Mouse (Mus musculus): ENCODE measurements around the gene Lrrc23. TPM values are rescaled to one million over a fixed set of nuclear protein-coding genes. Genes with fewer than 3 reads are reported as not detected.

Lrrc23 gene
- polyA plus RNA-seq, 1 experiment from 2014 or later = 0.26 TPM

DNA sequence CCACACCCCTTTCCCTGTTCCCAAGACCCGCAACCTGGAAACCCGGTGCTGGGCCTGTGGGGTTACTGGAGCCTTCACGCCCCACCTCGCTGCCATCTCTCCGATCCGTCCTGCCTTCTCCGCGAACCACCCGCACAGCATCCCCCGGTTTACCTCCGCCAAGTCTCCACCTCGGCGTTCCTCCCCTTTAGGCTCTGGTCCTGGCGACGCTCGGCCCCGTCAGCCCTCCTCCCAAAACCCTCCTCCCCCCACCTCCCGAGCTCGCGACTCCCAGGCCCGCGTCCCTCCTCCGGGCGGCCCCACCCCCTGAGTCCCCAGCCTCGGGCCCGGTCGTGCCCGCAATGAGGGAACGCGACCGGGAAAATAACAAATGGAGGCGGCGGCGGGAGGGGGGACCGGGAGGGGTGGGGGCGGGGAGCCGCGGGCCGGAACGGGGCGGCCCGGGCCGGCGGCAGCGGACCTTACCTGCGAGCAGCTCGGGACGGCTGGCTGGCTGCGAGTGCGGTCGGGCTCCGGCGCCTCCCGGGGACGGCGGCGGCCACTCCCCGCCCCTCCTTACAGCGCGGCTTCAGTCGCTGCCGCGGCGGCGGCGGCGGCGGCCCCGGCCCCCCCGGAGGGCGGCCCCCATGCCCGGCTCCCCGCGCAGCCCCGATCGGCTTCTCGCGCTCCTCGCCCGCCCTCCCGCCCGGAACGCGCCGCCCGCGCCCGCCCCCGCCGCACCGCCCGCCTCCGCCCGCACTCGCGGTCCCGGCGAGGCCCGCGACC lies 23.5 kb downstream of the Lrrc23 start, which contains the start of the genes Gm45234 and Atn1:
Gene Gm45234, minus strand, starts transcription at position 191 of the 765 bp plus-strand sequence.
Gene Atn1, minus strand, starts transcription at position 694 of the 765 bp plus-strand sequence.
- Histone ChIP-seq H3K4me3 (peak within 1 kb of the TSS; percentile 92), H3K4me1 (peaks cover 50% of the 10 kb centered on the region), H3K27me3 (ENCODE audit: insufficient read depth, poor library complexity, severe bottlenecking) (0 out of 2 replicates have a peak, but pooled peaks cover 2% of the 10 kb centered on the region), H3K9me3 (no peaks in the 10 kb centered on the region), H3K36me3 (no peaks in the 10 kb centered on the region), H3K27ac (peak within 1 kb of the TSS; percentile 98)
- DNase-seq (ENCODE audit: low spot score) = peak; percentile 83
- 1% methylated on average over 93 of the region's 100 CpGs for whole genome bisulfite sequencing

DNA sequence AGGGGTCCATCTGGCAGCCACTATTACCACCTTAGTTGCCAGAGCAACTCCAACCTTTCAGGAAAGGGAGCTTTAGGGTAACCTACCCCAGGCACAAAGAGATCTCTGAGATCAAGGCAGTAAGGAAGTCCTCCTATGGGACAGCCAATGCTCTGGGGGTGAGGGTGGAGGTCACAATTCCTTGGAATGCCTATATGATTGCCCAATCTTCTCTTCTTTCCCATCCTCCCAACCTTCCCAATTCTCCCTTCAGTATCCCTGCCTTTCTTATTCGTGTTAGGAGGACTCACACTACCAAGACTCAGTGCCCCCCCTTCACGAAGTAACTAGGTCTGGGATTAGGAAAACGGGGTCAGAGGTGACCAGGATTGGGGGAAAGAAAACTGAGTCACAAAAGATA lies 24.2 kb downstream of the Lrrc23 start:
- Histone ChIP-seq H3K4me3 (peak overlapping the region; percentile 92), H3K9me3 (no peaks in the 10 kb centered on the region), H3K4me1 (peaks cover 50% of the 10 kb centered on the region), H3K36me3 (no peaks in the 10 kb centered on the region), H3K27ac (peak overlapping the region; percentile 98), H3K27me3 (ENCODE audit: insufficient read depth, poor library complexity, severe bottlenecking) (no peaks in the 10 kb centered on the region)
- WGBS = 6% methylated on average over 3 of the region's 3 CpGs
- no peak for DNase-seq (ENCODE audit: low spot score)

DNA sequence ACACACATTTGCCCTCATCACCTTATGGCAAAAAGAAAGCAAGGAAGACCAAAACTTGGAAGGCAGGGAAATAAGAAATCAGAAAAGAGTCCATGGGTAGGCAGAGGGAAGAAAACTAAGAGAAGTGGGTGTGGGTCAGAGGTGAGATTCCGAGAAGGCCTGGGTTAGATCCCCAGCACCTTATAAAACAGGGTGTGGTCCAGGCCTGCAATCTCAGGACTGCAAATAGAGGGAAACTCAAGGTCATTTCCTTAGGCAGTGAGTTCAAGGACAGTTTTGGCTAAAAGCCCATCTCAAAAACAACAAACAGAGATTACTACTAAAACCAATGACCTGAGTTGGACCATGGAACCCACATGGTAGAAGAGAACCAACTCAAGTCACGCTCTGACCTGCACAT lies 25.7 kb downstream of the Lrrc23 start:
- peaks cover 43% of the 10 kb centered on the region for H3K4me1 ChIP-seq
- no peaks in the 10 kb centered on the region for H3K9me3 ChIP-seq
- DNase-seq (ENCODE audit: low spot score) = no peak
- peaks cover 10% of the 10 kb centered on the region for H3K36me3 ChIP-seq
- no peaks in the 10 kb centered on the region for H3K27me3 ChIP-seq (ENCODE audit: insufficient read depth, poor library complexity, severe bottlenecking)
- no peak overlapping the region for H3K27ac ChIP-seq
- no peak overlapping the region for H3K4me3 ChIP-seq
- WGBS = 85% methylated on average over 2 of the region's 2 CpGs

DNA sequence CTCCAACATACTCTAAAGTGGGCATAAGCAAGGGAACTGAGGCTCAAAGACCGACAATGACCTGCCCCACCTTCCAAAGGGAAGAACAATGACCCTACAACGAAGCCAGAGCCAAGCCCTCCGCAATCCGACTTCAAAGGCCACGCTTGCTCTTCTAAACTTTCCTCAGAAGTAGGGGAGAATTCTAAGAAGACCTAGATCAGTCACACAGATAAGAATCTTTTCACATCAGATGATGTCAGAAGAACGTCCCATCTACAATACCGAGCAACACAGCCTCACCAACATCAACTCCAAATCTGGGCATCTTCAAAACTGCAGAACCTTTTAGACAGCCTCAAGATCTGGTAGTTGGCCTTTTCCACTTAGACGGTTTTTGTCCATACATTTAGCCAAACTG lies 29.1 kb downstream of the Lrrc23 start:
- no peaks in the 10 kb centered on the region for H3K27me3 ChIP-seq (ENCODE audit: insufficient read depth, poor library complexity, severe bottlenecking)
- H3K27ac ChIP-seq = no peak overlapping the region
- H3K36me3 ChIP-seq = peaks cover 30% of the 10 kb centered on the region
- no peaks in the 10 kb centered on the region for H3K9me3 ChIP-seq
- 83% methylated on average over 8 of the region's 8 CpGs for WGBS
- DNase-seq (ENCODE audit: low spot score) = no peak
- H3K4me1 ChIP-seq = peaks cover 31% of the 10 kb centered on the region
- H3K4me3 ChIP-seq = no peak overlapping the region

DNA sequence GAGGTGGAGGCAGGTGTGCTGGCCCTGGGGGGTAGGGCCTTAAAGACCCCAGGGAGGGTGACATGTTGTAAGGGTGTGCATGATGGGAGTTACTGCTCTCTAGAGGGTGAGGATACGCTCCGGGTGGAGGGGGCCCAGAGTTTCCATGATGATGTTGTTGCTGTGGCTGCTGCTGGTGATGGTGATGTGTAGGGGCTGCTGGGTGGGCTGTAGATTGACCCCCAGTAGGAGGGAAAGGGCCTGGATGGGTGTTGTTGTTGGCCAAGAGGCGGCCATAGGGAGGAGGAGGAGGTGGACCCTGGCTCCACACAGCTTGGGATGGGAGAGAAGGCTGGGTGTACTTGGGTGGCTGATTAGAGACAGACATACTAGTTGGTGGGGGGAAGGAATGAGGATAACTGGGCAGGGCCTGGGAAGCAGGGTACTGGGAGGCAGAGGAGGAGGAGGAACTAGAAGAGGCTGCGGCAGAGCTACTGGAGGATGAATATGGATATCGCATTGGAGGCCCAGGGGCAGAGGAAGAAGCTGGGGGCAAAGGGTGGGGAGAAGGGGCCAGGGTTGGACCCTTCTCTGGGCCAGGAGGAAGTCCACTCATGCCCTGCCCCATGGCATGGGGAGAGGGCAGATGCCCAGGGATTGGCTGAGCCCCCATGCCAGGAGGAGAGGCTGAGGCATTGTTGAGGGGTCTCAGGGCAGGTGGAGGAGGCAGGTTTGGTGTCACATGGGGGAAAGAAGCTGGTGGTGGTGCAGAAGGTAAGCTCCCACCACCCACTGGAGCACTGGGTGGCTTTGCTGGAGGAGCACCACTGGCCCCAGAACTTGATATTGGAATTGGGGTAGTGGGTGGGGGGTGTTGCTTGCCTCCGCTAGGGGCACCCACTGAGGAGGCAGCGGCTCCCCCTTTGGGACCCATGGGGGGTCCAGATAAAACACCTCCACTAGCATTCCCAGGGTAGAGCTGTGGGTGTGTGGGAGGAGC lies 32.6 kb downstream of the Lrrc23 start:
- H3K4me1 ChIP-seq = peaks cover 24% of the 10 kb centered on the region
- no peak for DNase-seq (ENCODE audit: low spot score)
- H3K4me3 ChIP-seq = peak overlapping the region; percentile 75; the same call in 1 of the 2 replicates
- H3K9me3 ChIP-seq = no peaks in the 10 kb centered on the region
- WGBS = 89% methylated on average over 7 of the region's 7 CpGs
- H3K27ac ChIP-seq = peak overlapping the region; percentile 5; the same call in 1 of the 2 replicates
- H3K36me3 ChIP-seq = peaks cover 52% of the 10 kb centered on the region
- H3K27me3 ChIP-seq (ENCODE audit: insufficient read depth, poor library complexity, severe bottlenecking) = no peaks in the 10 kb centered on the region

DNA sequence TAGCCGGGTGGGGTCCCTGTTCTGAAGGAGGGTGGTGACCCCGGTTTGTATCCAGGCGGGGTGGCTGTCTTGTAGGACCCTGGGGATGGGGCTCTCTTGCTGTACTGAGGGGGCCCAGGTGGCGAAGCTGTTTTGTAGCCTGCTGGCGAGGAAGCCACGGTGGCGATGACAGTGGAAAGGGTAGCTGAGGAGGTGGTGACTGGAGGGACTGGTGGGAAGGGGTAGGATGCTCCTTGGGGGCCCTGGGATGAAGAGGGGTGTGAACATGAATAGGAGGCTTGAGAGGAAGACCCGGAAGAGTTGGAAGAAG lies 33.3 kb downstream of the Lrrc23 start:
- H3K27me3 ChIP-seq (ENCODE audit: insufficient read depth, poor library complexity, severe bottlenecking) = no peaks in the 10 kb centered on the region
- no peak for DNase-seq (ENCODE audit: low spot score)
- 21% methylated on average over 8 of the region's 8 CpGs for WGBS
- H3K4me3 ChIP-seq = peak overlapping the region; percentile 75
- no peaks in the 10 kb centered on the region for H3K9me3 ChIP-seq
- peaks cover 52% of the 10 kb centered on the region for H3K36me3 ChIP-seq
- H3K4me1 ChIP-seq = peaks cover 29% of the 10 kb centered on the region
- H3K27ac ChIP-seq = peak overlapping the region; percentile 95

DNA sequence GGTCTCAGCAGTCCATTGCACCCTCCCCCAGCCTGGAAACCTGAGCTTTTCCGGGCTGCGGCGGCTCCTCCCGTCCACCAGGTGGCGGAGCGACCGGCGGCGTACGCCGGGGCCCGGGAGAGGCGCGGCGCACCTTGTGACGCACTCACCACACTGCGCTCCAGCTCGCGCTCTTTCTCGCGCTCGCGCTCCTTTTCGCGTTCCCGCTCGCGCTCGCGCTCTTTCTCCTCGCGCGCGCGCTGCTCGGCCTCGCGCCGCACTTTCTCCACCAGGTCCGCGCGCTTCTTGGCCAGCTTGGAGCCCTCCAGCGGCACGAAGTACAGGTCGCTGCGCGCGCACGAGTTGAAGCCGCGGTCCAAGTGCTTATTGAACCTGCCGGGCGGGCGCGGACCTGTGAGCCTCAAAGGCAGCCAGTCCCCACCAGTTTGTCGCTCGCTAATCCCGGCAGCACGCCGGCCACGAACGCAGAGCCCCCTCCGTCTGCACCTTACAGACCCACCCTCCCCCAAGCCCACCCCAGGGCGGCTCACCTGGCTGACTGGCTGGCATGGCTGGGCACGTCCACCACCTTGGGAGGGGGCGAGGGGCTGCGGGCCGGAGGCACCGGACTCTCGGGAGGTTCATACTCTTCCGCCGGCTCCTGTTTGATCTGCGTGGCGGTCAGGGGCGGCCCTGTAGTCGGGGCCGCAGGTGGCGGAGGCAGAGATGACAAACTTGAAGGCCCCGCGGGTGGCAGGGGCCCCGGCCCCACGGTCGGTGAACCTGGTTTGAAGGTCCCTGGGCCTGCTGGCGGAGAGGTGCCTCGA lies 33.8 kb downstream of the Lrrc23 start:
- peak overlapping the region; percentile 95 for H3K27ac ChIP-seq
- peak overlapping the region; percentile 75 for H3K4me3 ChIP-seq
- peaks cover 29% of the 10 kb centered on the region for H3K4me1 ChIP-seq
- H3K27me3 ChIP-seq (ENCODE audit: insufficient read depth, poor library complexity, severe bottlenecking) = no peaks in the 10 kb centered on the region
- H3K36me3 ChIP-seq = peaks cover 52% of the 10 kb centered on the region
- DNase-seq (ENCODE audit: low spot score) = peak; percentile 96
- WGBS = under 1% methylated on average over 84 of the region's 85 CpGs
- no peaks in the 10 kb centered on the region for H3K9me3 ChIP-seq

DNA sequence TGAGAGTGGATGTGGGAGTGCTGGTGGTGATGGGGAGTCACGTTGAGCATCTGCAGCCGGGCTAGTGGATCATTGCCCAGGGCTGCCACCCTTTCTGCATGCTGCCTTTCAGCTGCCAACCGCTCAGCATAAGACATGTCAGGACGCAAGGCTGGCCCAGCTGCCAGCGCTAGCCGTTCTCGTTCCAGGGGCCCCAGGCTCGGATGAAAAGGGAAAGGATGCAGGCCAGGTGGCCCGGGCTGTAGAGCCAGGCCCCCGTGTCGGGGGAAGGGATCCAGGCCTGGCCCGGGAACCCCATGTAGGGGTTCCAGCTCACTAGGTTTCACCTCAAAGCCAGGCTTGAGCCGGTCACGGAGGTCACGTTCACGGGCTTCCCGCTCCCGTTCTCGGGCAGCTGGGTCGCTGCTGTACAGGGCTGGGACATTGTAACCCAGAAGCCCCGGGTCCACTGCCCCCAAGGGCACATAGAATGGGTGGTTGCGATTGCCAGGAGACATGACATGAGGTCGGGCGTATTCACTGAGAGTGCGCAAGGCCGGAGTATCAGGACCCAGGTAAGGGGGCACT lies 34.7 kb downstream of the Lrrc23 start:
- Histone ChIP-seq H3K27me3 (ENCODE audit: insufficient read depth, poor library complexity, severe bottlenecking) (no peaks in the 10 kb centered on the region), H3K4me3 (peak overlapping the region; percentile 75), H3K9me3 (no peaks in the 10 kb centered on the region), H3K4me1 (peaks cover 32% of the 10 kb centered on the region), H3K36me3 (peaks cover 51% of the 10 kb centered on the region), H3K27ac (peak overlapping the region; percentile 95)
- whole genome bisulfite sequencing = 69% methylated on average over 26 of the region's 26 CpGs
- DNase-seq (ENCODE audit: low spot score) = no peak

DNA sequence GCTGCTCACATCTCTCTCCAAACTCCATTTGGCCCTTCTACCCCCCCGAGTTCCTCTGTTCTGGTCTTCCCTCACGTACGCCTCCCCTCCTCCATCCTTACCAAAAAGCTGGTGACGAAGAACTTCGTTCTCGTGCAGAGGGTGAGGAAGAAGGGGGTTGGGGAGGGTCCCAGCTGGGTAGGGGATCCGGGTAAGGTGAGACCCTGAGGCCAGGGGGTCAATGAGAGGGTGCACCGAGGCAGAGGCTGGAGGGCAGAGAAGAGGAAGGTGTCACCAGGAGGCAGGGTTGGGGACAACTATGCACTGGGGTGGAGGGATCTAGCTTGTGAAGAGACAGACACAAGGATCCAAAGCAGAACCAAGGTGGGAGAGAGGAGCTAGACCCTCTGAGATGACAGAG lies 35.9 kb downstream of the Lrrc23 start:
- no peaks in the 10 kb centered on the region for H3K27me3 ChIP-seq (ENCODE audit: insufficient read depth, poor library complexity, severe bottlenecking)
- peaks cover 40% of the 10 kb centered on the region for H3K36me3 ChIP-seq
- WGBS = 86% methylated on average over 8 of the region's 8 CpGs
- peaks cover 43% of the 10 kb centered on the region for H3K4me1 ChIP-seq
- no peak for DNase-seq (ENCODE audit: low spot score)
- no peak overlapping the region for H3K4me3 ChIP-seq
- H3K27ac ChIP-seq = no peak overlapping the region
- H3K9me3 ChIP-seq = no peaks in the 10 kb centered on the region

DNA sequence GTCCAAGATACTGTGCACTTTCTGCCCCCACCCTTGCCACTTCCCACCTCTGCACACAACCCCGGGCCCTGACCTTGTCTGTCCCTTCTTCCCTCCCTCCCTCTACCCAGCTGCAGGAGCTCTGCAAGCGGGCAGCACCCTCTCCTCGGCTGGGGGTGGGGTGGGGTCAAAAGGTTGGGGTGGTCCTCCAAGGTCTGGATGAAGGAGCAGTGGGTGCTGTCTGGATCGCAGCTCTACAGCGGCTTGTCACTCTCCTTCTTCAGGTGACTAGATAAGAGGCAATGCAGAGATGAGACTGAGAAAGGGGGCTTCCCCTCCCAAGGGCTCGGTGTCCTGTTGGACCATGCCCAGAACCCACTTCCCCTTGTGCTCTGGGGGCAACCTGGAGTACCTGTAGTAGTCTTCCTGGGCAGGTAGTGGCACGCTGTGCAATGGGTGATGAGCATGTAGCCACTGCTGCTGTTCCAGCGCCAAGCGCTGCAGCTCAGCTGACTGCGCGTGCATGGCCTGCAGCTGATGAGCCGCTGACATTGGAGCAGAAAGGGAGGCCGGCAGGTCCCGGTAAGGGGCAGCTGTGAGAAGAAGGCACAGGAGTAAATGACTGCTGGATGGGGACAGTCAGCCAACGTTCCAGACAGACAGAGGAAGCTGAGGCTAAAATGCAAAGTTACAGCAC lies 36.5 kb downstream of the Lrrc23 start:
- Histone ChIP-seq H3K4me1 (peaks cover 50% of the 10 kb centered on the region), H3K36me3 (peaks cover 34% of the 10 kb centered on the region), H3K27ac (no peak overlapping the region), H3K9me3 (no peaks in the 10 kb centered on the region), H3K27me3 (ENCODE audit: insufficient read depth, poor library complexity, severe bottlenecking) (no peaks in the 10 kb centered on the region), H3K4me3 (no peak overlapping the region)
- 89% methylated on average over 15 of the region's 15 CpGs for WGBS
- DNase-seq (ENCODE audit: low spot score) = no peak

DNA sequence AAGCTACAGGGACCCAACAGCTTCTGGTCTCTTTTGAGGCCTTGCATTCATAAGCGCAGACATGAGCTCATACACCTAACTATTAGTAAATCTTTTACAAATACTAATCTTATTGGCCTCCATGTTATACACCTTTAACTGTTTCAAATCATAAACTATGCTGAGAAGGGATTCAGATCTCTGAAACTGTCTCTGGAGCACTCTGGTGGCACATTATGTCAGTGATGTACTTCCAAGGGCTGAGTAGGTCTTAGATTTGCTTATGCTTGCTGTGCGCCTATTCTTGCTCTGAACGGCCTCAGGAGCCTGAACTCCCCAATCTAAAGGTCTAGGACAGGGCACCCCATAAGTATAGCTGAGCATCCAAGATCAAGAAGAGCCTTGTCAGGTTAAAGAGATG lies 37.7 kb downstream of the Lrrc23 start:
- Histone ChIP-seq H3K27me3 (ENCODE audit: insufficient read depth, poor library complexity, severe bottlenecking) (no peaks in the 10 kb centered on the region), H3K9me3 (no peaks in the 10 kb centered on the region), H3K4me3 (peak overlapping the region; percentile 72), H3K4me1 (peaks cover 48% of the 10 kb centered on the region), H3K36me3 (peaks cover 22% of the 10 kb centered on the region), H3K27ac (peak overlapping the region; percentile 98)
- 74% methylated on average over 3 of the region's 3 CpGs for WGBS
- no peak for DNase-seq (ENCODE audit: low spot score)
